Comparison of ENCODE assay signal across 20 mouse cellular contexts in the genomic region with DNA sequence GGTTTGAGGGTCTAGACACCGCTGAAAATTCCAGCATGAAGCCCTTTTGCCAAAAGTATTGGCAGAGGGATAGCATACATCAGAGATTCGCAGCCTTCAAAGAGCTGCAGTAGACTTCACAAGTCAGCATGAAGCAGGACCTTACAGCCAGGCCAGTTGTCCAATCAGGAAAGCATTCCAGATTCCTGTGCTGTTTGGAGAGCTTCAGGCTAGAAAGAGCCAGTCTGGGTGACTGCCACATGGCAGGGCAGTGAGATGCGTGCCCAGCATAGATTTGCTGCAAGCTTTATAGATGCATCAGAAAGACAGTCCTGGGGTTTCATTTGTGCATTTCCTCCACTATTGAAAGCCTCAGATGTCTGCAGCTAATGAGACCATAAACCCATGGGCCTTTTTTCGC.
DNase-seq lines count a peak whose midpoint lies in the region; ATAC-seq lines count a peak whose summit lies in the region.
"Had no signal": no experiment of that assay in that cellular context is flagged by ENCODE, and none has a peak within 500 bp of the region (broad histone marks: within the 10 kb centered on the region; RNA-seq: fewer than 3 reads in every experiment).

No protein-coding gene starts in this region.

- no peaks in the 10 kb centered on the region for H3K9me3 ChIP-seq in hindbrain, embryonic 16.5 days (ENCODE audit: control insufficient read depth, low read length)
- H3K9me3 ChIP-seq in hindbrain, embryonic 11.5 days (ENCODE audit: control insufficient read depth, low read length), result no peaks in the 10 kb centered on the region
- no peaks in the 10 kb centered on the region for H3K9me3 ChIP-seq in midbrain, embryonic 10.5 days (replicated peaks)
- H3K9me3 ChIP-seq: embryonic facial prominence, embryonic 10.5 days; heart, embryonic 13.5 days; hindbrain, embryonic 15.5 days; kidney, embryonic 15.5 days; midbrain, embryonic 15.5 days; neural tube, embryonic 15.5 days had no signal

- H3K27ac ChIP-seq in hindbrain, embryonic 16.5 days (ENCODE audit: low read depth, low read length), result no peak overlapping the region
- H3K27ac ChIP-seq in hindbrain, embryonic 11.5 days (ENCODE audit: low read depth, low read length), result no peak overlapping the region
- H3K27ac ChIP-seq in midbrain, embryonic 10.5 days (replicated peaks), result no peak overlapping the region
- H3K27ac ChIP-seq: embryonic facial prominence, embryonic 10.5 days; heart, embryonic 13.5 days; hindbrain, embryonic 15.5 days; kidney, embryonic 15.5 days; midbrain, embryonic 15.5 days; neural tube, embryonic 15.5 days had no signal

- H3K36me3 ChIP-seq in hindbrain, embryonic 16.5 days (ENCODE audit: control insufficient read depth, insufficient read depth, low read length), result no peaks in the 10 kb centered on the region
- H3K36me3 ChIP-seq in hindbrain, embryonic 11.5 days (ENCODE audit: control insufficient read depth, insufficient read depth, low read length), result no peaks in the 10 kb centered on the region
- no peaks in the 10 kb centered on the region for H3K36me3 ChIP-seq in midbrain, embryonic 10.5 days
- H3K36me3 ChIP-seq: embryonic facial prominence, embryonic 10.5 days; heart, embryonic 13.5 days; hindbrain, embryonic 15.5 days; kidney, embryonic 15.5 days; midbrain, embryonic 15.5 days; neural tube, embryonic 15.5 days had no signal

- DNase-seq in hindbrain, embryonic 11.5 days (ENCODE audit: low spot score), result no peak
- peak; percentile 53 to 62 for DNase-seq in right cerebral cortex, postnatal 10 days (ENCODE audit: low spot score in 2 of 2)
- DNase-seq in right cerebral cortex, adult 18-20 months, result no peak
- peak; percentile 39 for DNase-seq in cerebellum, adult 8-10 months
- DNase-seq in kidney, postnatal 4 days, result no peak
- DNase-seq in midbrain, embryonic 10.5 days (ENCODE audit: low spot score), result no peak
- DNase-seq: adrenal gland, adult 8-10 months; layer of hippocampus, postnatal 36 days; liver, postnatal 0 days; lung, postnatal 14 days; retina, postnatal 1 day had no signal

- peak; percentile 30; the same call in 1 of the 2 replicates for ATAC-seq in hindbrain, embryonic 16.5 days
- no peak for ATAC-seq in hindbrain, embryonic 11.5 days (ENCODE audit: low FRiP score)
- ATAC-seq: forebrain, embryonic 14.5 days; intestine, postnatal 0 days; liver, postnatal 0 days; midbrain, embryonic 15.5 days had no signal

- no peaks in the 10 kb centered on the region for H3K4me1 ChIP-seq in hindbrain, embryonic 16.5 days (ENCODE audit: control insufficient read depth, insufficient read depth, low read depth, low read length)
- H3K4me1 ChIP-seq in hindbrain, embryonic 11.5 days (replicated peaks; ENCODE audit: control insufficient read depth, insufficient read depth, low read length), result no peaks in the 10 kb centered on the region
- no peaks in the 10 kb centered on the region for H3K4me1 ChIP-seq in midbrain, embryonic 10.5 days
- H3K4me1 ChIP-seq: embryonic facial prominence, embryonic 10.5 days; heart, embryonic 13.5 days; hindbrain, embryonic 15.5 days; kidney, embryonic 15.5 days; midbrain, embryonic 15.5 days; neural tube, embryonic 15.5 days had no signal

- no peak overlapping the region for H3K4me2 ChIP-seq in hindbrain, embryonic 16.5 days (ENCODE audit: low read length)
- no peak overlapping the region for H3K4me2 ChIP-seq in hindbrain, embryonic 11.5 days (replicated peaks; ENCODE audit: low read depth, low read length)
- H3K4me2 ChIP-seq: heart, embryonic 13.5 days; hindbrain, embryonic 15.5 days; kidney, embryonic 15.5 days; midbrain, embryonic 15.5 days; neural tube, embryonic 15.5 days had no signal

- 86% methylated on average over 4 of the region's 4 CpGs for WGBS in hindbrain, embryonic 16.5 days
- 91% methylated on average over 4 of the region's 4 CpGs for WGBS in hindbrain, embryonic 11.5 days
- 84% methylated on average over 4 of the region's 4 CpGs for WGBS in midbrain, embryonic 10.5 days

- no peaks in the 10 kb centered on the region for H3K27me3 ChIP-seq in hindbrain, embryonic 16.5 days (replicated peaks; ENCODE audit: control insufficient read depth, insufficient read depth, low read length)
- H3K27me3 ChIP-seq in hindbrain, embryonic 11.5 days (ENCODE audit: control insufficient read depth, insufficient read depth, low read length), result no peaks in the 10 kb centered on the region
- no peaks in the 10 kb centered on the region for H3K27me3 ChIP-seq in midbrain, embryonic 10.5 days (ENCODE audit: low read depth, poor library complexity, severe bottlenecking)
- H3K27me3 ChIP-seq: heart, embryonic 13.5 days; hindbrain, embryonic 15.5 days; kidney, embryonic 15.5 days; midbrain, embryonic 15.5 days had no signal

- H3K4me3 ChIP-seq in hindbrain, embryonic 16.5 days (ENCODE audit: low read length), result no peak overlapping the region
- no peak overlapping the region for H3K4me3 ChIP-seq in hindbrain, embryonic 11.5 days (ENCODE audit: low read depth, low read length)
- H3K4me3 ChIP-seq in midbrain, embryonic 10.5 days, result no peak overlapping the region
- H3K4me3 ChIP-seq: embryonic facial prominence, embryonic 10.5 days; heart, embryonic 13.5 days; hindbrain, embryonic 15.5 days; kidney, embryonic 15.5 days; midbrain, embryonic 15.5 days; neural tube, embryonic 15.5 days had no signal

- no peak overlapping the region for H3K9ac ChIP-seq in hindbrain, embryonic 16.5 days (ENCODE audit: low read depth, low read length)
- no peak overlapping the region for H3K9ac ChIP-seq in hindbrain, embryonic 11.5 days (ENCODE audit: low read depth, low read length)
- H3K9ac ChIP-seq: heart, embryonic 13.5 days; hindbrain, embryonic 15.5 days; kidney, embryonic 15.5 days; liver, postnatal 0 days; midbrain, embryonic 15.5 days; neural tube, embryonic 15.5 days had no signal

Comparison
In these comparisons a context has a peak if more than half of its experiments do, and no peak if none do; other contexts are left out.
1. DNase-seq: peak in right cerebral cortex, postnatal 10 days (2 of 2) and cerebellum, adult 8-10 months (single experiment); none in hindbrain, embryonic 11.5 days (single experiment), right cerebral cortex, adult 18-20 months (single experiment), kidney, postnatal 4 days (0 of 2) and midbrain, embryonic 10.5 days (single experiment).